Mouse (Mus musculus) right cerebral cortex, adult 18-20 months (tissue): ENCODE results near the gene Sf3a2.

Experiments used
- DNase-seq: peaks from one replicate; pipeline ENCODE4 v3.0.0; 2022; ENCODE audit warnings: mixed read lengths

Gene Sf3a2

DNA sequence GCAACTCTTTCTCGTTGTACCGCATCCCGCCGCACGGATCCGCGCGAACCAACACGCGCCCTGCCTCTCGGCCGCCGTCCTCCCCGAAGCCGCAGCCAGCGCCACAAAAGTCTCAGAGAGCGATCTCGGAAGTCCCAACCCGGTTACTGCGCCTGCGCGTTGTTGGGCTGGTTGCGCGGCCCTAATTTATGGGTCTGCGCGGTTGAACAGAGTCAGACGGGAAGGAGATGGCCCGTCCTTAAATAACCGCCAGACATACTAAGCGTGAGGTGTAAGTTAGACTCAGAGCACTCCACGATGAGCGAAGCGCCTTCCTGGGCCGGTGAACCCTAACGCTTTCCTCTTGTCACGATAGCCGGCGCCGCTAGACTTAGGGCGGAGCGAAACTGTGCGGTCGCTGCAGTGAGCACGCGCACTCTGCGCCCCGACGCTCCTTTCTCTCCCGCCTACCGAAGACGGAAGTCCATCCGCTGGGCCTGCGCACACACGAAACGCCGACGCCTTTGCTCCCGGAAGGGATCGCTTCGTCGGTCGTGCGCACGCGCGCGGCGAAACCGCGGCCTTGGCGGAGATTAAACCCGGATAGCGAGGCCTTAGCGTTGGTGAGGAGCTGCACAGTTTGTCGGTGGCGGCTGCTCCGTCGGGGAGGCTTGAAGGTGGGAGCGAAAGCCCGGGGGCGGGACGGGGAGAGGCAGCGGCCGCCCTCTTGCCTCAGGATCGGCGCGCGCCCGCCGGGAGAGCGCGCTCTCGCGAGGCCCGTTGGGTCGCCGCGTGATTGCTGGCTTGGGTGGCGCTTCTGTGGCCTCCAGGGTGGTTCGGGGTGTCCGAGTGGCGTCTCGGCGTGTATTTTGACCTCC, at the start of gene Sf3a2, which contains the start of gene Plekhj1:
Gene Sf3a2, plus strand, starts transcription at position 49 of the 857 bp plus-strand sequence.
Gene Plekhj1, minus strand, starts transcription at position 477 of the 857 bp plus-strand sequence.
- DNase-seq: peak; percentile 97

DNA sequence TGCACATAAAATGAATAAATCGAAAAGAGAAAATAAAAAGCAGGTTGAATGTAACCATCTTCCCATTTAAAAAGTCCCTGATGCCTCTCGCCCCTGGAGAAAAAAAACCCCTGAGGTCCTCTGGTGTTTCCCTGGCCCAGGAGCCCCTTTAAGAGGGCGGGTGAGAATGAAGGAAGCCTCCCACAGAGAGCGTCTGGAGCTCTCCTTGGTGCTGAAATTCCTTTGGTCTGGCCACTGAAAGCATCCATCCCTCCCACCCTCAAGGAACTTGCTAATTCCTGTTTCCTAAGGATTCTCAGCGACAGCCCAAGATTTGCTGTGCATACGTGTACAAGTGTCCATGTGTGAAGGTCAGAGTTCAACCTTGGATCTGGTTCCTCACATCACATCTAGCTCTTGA, 49.4 kb upstream of the Sf3a2 start:
- no peak for DNase-seq

DNA sequence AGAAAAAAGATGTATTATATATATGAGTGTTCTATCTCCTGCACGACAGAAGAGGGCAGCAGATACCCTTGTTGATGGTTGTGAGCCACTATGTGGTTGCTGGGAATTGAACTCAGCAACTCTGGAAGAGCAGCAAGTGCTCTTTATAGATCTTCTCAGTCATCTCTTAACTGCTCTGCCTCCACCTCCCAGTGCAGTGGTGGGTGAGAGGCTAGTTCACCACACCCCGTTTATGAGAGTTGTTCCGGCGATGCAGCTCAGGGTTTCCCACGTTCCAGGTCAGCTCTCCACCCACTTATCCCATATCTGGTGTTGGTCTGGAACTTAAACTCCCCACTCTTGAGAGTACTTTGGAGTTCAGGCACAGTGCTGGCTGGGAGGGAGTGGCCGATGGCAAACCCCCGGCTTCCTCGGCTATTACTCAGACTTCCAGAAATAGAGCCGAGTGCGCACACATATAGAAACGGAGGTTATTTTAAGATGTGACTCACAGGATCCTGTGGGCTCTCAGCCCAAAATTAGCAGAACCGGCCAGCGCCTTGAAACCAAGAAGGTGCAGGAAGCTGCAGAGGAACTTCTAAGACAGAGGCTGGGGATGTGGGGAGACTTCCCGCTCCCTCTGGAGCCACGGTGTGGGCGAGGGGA, 46.7 kb upstream of the Sf3a2 start:
- DNase-seq: peak; percentile 82

DNA sequence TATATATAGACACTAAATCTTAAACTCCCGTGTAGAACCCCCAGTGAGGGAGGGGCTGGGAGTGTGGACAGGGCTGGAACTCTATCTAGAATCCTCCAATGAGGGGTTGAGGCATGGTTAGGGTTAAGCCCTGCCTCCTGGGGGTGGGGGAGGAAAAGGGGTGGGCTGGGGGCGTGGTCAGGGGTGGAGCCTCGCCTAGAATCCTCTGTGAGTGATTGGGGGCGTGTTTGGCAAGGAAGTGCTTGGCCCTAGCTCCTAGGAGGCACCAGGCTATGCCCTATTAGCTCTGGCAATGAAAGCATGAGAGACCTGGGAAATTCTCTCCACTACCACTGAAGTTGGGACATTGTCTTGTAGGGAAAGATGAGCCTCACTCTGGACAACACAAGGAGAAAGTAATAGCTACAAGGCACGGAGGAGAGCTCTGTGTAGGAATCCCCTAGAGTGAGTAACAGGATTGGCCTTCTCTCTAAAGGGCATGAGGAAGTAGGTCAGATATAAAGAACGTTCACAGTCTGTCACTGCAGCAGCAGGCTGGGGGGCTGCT, 45.8 kb upstream of the Sf3a2 start:
- no peak for DNase-seq

DNA sequence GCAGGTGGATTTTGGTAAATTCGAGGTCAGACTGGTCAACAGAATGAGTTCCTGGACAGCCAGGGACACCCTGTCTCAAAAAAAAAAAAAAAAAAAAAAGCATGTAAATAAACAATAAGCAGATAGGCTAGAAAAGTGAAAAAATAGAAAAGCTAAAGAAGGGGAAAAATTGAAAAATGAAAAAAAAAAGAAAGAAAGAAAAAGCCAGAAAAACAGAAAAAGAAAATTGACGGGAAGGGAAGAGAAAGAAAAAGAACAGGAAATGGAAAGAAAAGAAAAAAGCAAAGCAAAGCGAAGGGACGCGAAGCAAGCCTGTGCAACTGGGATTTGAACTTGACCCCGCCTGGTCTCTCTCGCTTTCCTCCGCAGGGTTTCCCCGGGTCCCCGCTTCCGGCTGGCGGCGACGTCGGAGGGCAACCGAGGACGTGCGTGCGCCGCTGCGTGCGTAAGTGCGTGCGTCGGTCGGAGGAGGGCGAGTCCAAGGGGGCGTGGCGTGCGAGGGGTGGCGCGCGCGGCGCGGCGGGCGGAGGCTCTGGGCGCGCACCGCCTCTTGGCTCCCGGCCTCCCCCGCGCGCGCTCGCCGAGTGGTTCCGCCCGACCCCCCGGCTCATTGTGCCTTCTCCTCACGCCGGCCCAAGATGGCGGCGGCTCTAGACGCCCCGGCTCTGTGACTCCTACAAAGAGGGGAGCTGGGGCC, 43.3 kb upstream of the Sf3a2 start, which contains the start of gene Dot1l:
Gene Dot1l, plus strand, starts transcription at position 613 of the 697 bp plus-strand sequence.
- peak; percentile 98 for DNase-seq

DNA sequence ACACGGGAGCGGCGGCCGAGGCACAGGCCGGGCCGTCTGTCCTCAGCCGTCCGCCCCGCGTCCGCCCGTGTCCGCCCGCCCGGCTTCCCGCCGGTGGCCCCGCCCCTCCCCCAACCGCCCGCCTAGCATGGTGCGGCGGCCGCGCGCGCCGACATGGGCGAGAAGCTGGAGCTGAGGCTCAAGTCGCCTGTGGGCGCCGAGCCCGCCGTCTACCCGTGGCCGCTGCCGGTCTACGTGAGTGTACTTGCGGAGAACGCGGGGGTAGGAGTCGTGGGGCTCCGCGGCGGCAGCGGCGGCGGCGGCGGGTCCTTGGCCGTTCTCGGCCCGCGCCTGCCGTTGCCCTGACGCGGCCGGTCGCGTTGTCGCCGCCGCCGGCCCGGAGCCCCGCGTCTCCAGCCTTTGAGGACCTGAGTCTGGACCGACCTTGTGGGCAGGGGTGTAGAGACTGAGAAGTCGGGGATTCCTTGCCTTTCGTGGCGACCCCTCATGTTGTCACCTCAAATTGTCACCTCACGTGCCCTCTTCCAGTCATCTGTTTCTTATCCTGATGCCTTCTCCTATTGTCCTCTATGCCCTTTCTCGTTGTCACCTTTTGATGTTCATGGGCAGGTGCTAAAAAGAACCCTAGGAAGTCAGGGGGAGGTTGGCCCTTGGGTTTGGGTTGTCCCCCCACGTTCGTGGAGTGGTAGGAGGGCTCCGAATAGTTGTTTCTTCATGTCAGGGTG, 42.5 kb upstream of the Sf3a2 start:
- DNase-seq: no peak

DNA sequence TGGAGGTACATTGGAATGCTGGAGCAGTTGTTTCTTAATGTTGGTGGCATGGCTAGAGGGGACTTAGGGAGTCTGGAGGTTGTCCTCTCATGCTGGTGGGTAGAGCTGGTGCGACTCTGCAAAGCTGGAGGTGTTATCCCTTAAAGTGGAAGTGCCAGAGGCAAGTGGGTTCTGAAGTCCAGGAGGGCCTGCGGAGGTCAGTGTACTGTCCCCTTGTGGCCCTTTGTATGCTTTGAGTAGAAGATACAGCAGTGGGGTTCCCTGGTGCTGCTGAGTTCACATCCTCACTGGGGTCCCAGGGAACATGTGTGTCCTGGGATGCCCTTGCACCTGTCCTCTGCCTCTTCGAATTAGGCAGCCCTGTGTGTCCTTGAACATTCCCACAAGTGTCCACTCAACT, 41.9 kb upstream of the Sf3a2 start:
- no peak for DNase-seq

DNA sequence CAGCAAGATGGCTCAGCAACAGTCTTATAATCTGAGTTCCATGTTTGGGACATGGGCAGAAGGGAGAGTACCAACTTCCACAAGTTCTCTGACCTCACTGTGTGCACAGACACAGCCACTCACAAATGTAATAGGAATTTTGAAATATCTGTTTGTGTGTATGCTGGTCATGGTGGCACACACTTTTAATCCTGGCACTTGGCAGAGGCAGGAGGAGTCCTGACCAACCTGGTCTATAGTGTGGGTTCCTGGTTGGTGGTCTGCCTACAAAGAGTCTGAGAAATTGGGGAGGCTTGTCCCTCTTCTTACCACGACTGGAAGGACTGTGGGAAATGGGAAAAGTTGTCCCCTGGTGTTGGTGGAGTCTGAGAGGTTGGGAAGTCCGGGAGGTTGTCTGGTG, 41.5 kb upstream of the Sf3a2 start:
- no peak for DNase-seq

DNA sequence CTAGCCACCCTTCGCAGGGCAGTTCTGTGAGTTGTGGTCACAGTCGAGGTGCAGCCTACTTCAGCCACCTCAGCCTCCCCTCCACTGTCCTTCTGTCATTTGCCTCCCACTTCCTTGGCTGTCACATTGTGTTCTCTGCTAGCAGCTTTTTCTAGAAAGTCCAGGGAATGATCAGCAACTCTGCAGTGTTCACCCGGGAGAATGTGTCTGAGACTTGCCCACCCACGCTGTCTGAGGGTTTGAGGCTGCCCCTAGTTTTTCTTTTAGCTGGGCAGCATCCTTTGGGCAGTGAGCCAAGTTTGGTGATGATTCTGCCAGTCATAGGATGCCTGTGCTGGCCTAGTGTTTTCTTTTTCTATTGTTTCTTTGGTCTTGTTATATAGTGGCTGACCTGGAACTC, 41.0 kb upstream of the Sf3a2 start:
- peak; percentile 74 for DNase-seq

DNA sequence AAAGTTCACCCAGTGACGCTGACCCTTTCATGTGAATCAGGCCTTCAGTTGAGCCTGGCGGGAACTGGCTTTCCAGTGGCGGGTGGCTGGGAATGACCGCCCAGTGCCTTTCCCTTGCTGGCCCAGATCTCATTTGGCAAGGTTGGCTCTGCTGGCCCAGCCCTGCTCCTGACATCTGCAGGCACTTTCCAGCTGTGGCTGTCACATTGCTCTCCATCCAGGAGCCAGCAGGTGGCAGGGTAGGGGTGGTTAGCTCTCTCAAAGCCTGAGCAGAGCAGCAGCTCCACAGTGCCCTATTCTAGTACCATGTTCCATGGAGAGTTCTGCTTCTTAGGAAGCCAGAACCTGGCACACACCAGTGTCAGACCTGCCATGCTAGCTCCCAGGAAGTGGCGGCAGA, 40.3 kb upstream of the Sf3a2 start:
- DNase-seq: peak; percentile 77

DNA sequence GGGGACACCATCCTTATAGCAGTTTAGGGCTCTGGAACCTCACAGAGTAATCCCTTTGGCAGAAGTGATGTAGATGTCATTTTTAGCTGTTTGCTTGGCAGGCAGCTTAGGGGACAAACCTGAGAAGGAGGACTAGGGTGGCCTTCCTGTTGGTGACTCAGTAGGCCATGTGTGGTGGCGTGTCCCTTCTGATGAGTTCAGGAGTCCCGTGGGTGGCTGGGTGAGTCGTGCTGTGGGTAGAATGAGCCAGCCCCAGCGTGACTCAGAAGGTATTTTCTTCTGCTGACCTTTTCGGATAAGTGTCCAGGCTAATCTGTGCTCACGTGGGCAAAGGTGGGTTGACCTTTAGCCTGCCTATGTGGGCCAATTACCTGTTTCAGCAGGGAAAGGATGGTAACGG, 39.3 kb upstream of the Sf3a2 start:
- DNase-seq: peak; percentile 64

DNA sequence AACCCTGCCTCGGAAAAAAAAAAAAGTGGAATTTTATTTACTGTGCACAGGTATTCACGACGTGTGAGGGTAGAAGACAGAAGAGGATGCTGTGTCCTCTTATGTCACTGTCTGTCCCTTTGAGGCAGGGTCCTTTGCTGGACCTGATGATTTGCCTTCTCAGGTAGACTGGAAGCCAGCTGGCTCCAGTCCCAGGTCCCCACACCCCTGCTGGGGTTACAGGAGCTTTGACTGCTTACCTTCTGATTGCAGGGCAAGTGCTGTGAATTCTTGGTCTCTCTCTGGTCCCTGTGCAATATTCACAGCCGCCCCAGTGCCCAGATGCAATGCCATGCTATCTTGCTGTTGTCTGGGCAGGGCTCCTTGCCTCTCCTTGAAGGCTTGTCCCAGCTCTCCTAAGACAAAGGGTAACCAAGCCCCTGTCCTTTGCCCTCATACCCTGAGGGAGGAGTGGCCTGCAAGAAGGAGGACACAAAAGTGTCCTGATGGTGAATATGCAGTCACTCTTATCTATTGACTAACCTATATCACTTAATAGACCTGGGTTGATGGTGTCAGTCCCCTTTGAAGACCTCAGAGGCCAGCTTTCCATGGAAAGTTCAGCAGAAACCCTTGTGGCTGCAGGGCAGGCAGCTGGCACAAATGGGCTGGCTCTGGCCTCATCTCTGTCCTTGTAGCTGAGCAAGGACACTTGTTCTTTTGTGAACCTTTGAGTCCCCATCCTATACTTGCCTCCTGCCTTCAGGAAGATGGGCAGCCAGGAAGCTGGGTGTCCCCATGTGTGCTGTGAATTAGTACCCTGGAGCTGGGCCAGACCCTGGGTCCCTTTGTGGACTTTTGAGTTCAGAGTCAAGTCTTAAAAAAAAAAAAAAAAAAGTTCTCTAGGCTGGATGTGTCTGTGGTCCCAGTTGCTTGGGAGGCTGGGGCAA, 37.1 kb upstream of the Sf3a2 start:
- DNase-seq: no peak

DNA sequence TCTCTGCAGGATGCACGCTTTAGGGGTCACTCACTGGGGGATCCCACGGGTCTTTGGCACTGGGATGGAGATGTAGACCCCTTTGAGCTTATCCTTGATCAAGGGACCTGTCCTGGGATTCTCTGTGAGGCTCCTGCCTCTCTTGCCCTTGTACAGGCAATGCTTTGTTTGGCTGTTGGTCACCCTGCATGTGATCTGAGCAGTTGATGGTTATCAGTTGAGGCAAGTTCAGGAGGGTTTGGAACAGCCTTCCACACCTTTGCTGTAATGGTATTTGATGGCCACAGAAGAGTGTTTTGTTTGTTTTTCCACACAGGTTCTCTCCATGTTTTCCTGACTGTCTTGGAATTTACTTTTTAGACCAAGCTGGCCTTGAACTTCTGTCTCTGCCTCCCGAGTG, 36.2 kb upstream of the Sf3a2 start:
- no peak for DNase-seq

DNA sequence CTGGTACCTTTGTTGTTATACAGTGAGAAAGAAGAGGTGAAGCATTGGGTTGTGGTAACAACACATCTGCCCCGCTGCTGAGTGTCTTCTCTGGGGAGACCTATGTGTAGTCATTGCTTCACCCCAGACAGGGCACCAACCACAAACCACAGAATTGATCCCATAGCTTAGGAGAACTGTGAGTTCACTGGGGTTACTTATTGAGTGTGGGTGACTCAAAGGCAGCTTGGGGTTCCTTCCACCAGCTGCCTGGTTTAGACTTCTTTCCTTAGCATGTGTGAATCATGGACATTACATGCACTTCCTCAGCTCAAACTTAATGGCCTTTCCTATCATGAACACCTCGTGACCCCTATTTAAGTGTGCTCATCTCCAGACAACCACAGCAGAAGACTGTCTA, 34.5 kb upstream of the Sf3a2 start:
- no peak for DNase-seq

DNA sequence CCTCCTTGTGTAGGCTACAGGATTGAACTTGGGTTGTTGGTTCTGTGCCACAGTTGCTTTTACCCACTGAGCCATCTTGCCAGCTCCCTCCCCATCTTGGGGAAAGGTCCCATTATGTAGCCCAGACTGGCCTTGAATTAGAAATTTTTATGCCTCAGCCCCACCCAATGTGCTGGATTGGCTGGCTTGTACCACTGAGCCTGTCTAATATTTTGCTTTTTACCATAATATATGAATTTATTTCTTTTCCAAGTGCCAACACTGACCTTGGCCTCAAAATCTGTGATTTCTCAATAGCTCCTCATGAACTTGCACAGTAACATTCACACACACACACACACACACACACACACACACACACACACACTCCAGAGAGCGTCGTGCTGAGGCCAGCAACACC, 32.3 kb upstream of the Sf3a2 start:
- DNase-seq: no peak

DNA sequence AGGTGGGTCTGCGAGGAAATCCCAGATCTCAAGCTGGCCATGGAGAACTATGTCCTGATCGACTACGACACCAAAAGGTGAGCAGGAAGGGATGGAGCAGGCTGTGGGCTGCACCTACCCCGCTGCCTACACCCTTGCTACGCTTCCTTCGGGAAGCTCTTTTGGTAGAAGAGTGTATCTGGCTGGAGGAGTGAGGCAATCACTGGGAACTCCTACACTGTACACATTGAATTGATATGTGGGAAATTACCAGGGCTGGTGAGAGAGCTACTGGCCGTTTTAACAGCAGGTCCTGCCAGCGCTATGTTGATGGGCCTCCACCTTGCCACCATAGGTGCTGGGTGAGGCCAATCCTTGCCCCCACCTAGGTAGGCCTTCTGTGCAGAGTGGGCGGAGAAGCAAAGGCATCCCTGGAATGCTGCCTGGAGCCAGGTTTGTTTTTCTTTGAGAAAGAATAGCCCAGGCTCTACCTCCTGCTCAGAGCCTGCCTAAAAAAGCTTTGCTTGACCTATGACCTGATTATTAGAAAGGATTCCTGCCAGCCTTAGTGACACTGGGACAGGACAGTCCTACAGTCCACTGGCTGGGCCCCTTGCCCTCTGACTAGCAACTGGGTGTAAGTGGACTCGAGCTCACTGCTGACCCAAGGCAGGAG, 31.7 kb upstream of the Sf3a2 start:
- DNase-seq: peak; percentile 30

DNA sequence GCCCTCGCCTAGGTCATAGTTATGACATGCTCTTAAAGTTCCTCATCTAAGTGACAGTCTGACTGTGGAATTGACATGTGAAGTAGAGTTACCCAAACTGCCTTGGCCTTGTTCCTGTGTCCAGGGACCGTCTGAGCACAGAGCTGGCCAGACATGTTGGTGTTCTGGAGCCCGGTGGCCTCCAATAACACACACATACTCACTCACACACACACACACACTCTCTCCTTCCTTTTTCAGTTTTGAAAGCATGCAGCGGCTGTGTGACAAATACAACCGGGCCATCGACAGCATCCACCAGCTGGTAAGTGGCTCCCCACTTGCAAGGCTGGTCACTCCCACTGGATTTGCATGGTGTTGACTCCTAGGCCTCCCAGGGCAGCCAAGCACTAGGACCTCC, 29.6 kb upstream of the Sf3a2 start:
- no peak for DNase-seq

DNA sequence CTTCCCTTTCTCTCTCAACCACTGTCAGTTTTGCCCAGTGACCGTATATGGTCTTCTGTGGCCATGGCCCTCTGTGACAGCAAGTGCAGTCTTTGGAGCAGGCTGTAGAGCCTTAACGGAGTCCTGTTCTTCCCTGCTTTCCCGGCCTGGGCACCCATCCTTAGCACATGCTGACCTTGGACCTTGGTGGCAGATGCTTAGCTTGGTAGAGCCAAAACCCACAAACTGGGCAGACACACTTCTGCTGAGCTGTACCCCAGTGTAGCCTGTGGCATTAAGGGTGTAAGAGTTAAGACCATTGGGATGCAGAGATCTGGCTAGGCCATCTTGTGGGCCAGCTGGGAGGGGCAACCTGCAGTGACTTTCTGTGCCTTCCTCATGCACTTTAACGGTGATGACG, 24.2 kb upstream of the Sf3a2 start:
- DNase-seq: no peak

DNA sequence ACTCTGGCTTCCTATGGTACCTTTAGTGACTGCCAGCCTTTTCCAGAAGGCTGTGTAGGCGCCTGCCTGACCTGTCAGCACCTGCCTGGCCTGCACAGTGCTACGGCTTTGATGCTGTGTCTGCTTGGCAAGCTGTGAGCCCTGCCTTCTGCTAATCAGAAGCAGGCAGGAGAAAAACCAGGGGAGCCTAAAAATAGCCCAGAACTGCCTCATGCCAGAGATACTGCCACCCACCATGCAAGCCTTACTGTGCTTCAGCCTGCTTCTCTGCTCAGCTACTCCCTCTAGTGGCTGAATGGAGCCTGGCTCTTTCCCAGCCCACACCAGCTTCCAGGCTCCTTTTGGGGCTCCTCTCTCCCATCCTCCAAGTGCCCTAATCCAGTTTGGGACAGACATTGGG, 23.4 kb upstream of the Sf3a2 start:
- DNase-seq: peak; percentile 93

DNA sequence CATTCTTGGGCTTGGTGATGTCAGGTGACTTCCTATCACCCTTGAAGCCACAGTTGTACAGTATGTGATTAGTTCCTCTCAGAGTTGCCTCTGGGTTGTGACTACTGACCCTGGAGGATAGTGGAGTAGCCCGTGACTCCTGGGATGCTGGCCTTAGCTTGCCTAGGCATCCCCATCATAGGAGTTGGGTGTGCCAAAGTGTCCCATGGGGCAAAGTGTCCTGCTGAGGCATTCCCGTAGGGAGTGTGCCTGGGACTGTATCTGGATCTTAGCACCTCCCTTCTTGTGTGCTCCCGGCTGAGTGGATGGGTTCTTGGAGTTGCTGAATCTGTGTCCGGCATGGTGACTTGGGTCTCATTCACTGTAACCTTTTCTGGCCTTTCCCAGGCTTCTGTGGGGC, 23.0 kb upstream of the Sf3a2 start:
- DNase-seq: no peak

DNA sequence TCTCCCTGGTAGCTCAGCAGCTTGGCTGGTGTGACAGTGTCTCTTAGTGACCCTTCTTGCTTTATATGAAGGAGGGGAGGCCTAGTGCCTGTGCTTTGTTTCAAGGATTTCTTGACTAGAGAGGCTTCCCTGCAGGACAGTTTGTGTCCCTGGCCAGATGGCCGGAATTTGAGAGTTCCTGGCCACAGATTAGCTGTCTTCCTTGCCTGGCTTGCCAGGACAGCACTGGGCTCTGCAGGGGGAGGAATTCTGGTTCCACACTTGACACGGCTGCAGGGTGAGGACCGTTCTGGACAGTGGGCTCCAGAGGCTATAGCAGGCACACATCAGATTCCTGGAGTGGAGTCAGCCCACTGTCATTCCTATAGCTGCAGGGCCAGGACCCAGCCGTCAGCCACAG, 22.3 kb upstream of the Sf3a2 start:
- no peak for DNase-seq
